Mouse (Mus musculus) layer of hippocampus, adult 11-12 months (tissue): ENCODE measurements around the gene Tnrc6c.
"Not testable (repeated sequence)": the region's sequence is repeated elsewhere in the genome, so short reads cannot be mapped to it uniquely, and the experiment has no call there.

Experiments used
- DNase-seq: peaks from one replicate; pipeline ENCODE4 v3.0.0; 2022; ENCODE audit warnings: low spot score

Tnrc6c gene

GRCm38 (mm10) chr11:117770407-117770806 is 116.3 kb downstream of the Tnrc6c start:
- DNase-seq, result no peak

- no peak for DNase-seq
Observed at GRCm38 (mm10) chr11:117772352-117772751, 118.3 kb downstream of the Tnrc6c start.

- DNase-seq, result no peak
Observed at GRCm38 (mm10) chr11:117774925-117775324, 120.8 kb downstream of the Tnrc6c start.

GRCm38 (mm10) chr11:117775540-117775939 is 121.5 kb downstream of the Tnrc6c start:
- DNase-seq, result no peak

- DNase-seq, result no peak
Observed at GRCm38 (mm10) chr11:117776085-117776792, 122.2 kb downstream of the Tnrc6c start.

GRCm38 (mm10) chr11:117777111-117777510 is 123.0 kb downstream of the Tnrc6c start:
- DNase-seq, result no peak

- no peak for DNase-seq
Observed at GRCm38 (mm10) chr11:117778031-117778430, 123.9 kb downstream of the Tnrc6c start.

DNA sequence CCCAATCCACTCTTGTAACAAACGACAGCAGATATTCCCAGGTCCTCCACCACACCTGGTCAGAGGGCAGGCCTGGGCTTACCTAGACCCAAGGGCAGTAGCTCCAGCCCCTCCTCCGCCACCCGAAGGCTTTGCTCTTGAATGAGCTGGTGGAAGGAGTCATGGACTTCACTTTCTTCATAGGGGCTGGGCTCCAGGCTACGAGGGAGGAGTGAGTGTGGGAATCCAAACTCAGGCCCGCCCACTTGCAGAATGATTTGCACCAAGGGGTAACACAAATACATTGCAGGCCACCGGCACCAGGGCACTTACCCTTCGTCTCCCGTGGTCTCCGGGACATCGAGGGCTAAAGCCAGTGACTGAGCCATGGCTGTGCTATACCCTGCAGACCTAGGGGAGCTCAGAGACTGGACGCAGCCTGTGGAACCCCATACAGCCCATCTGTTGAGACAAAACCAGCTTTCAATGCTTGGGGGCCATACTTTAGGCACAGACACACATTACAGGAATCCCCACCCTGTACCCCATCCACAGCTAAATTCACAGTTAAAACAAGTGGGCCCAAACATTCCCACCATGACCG is 124.9 kb downstream of the Tnrc6c start:
- DNase-seq, result no peak

DNA sequence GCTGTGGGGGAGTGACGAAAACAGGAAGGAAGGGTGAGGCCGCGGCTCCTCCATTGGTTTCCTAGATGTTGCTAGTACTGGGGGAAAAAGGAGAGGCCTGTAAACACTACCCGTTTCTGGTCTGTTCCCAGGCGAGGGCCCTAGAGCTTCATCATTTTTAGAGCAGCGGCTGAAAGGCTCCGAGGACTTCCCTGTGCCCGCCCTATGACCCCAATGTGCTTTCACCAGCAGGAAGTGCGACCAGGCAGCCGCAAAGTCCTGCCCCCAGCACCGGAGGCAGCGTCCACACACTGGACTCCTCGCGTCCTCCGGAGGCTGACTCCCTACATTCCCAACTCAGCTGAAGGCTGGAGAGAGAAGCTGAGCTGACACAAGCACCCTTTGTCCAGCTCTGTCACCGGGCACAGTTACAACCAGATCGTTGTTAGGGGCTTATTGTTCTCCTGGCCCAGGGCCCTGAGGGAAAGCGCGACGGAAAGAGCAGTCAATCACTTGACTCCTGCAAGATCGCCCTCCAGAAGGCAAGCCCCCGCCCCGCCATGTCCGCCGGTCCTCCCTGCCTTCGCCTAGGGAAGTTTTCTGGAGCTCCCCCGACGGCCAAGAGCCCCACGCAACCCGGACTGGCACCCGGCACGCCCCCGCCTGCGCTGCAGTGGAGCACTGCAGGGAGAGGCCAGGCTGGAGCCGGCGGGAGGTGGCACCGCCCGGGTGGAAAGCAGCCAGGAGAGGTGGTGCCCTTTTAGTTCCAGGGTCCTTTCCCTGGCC is 125.5 kb downstream of the Tnrc6c start:
- peak; percentile 68 for DNase-seq

GRCm38 (mm10) chr11:117780199-117780515 is 126.1 kb downstream of the Tnrc6c start:
- DNase-seq, result no peak

GRCm38 (mm10) chr11:117780582-117781111 is 126.6 kb downstream of the Tnrc6c start:
- DNase-seq, result peak; percentile 71

DNA sequence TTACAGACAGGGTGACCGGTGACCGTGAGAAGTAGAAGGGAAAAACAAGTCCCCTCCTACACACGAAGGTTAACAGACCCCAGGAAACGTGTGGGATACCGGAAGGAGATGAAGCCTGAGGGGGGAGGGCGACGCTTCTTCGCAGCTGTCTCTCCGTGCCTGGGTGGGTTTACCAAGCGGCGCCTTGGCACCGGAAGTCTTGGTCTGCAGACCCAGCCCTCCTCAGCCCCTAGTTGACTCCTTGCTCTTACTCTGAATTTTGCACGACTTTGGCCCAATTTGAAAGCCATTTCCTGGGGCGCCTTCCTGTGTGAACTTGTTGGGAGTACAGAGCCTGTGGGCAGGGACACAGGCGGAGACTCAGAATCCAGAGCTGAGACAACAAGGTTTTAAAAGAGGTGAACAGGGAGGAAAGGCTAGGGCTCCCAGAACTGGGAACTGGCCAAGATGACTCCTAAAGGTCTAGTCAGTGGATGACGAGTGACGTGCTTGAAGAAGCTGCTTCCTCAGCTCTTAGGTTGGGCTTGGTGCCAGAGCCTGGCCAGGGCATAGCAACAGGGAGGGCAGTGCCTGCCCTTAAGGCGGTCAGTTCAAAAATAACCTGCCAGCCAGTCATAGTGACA is 127.2 kb downstream of the Tnrc6c start:
- peak; percentile 68 for DNase-seq

GRCm38 (mm10) chr11:117781993-117782704 is 128.1 kb downstream of the Tnrc6c start, which contains the start of the genes Tmc8 and Tmc6:
Tmc8 (plus strand) TSS chr11:117782076.
Tmc6 (minus strand) TSS chr11:117782198.
- no peak for DNase-seq

DNA sequence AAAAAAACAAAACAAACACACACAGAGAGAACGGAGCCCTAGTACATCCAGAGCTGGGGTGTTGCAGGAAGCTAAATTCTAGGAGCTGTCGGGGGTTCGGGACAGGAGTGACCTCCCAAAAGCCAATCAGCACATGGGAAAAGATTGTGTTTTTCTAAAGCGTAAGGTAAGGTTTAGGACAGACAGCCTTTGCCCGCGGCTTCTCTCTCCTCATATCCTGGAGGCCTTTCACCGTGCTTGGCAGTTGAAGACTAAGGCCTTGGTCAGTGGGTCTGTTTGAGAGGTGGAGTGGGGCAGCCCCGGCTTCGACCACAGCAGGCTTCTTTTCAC is 128.6 kb downstream of the Tnrc6c start:
- no peak for DNase-seq

DNA sequence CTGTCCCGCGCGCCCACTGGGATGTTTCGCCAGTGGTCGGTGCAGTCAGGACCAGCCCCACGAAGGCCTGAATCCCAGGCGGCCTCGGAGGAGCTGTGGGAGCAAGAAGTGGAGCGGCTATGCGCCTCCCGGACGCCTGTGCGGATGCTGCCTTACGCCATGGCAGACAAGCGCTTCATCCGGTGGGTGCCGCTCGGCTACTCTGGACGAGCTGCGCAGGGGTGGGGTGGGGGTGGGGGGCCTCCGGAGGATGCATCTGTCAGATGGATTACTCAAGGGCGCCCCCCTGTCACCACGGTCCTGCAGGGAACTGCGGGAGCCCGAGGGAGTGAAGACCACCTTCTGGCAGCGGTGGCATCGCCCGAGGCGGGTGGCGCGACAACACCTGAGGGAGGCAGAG is 129.0 kb downstream of the Tnrc6c start:
- peak; percentile 61 for DNase-seq

DNA sequence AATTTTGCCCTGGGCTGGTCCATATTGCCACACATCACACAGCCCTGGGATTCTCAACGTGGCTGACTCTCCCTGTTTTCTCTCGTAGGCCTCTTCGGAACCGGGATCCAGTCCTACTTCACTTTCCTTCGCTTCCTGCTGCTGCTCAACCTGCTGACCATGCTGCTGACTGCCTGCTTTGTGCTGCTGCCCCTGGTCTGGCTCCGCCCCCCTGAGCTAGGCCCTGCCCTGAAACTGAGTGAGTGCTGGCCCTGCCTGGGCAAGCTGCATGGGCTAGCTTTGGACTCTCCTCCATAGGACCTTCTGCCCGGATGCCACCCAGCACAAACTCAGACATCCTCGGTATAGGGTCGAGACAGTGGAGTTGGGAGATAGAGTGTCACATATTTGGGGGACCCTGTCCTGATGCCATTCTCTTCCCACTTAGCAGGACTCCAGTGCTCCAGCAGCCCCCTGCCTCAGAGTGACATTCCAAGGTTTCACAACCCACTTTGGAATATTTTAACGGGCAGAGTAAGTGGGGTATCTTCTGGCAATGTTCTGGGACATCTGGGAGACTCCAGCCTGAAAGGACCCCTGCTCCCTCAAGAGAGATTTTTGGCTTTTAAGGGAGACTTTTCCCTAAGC is 129.7 kb downstream of the Tnrc6c start:
- DNase-seq, result no peak

GRCm38 (mm10) chr11:117786294-117786693 is 132.2 kb downstream of the Tnrc6c start:
- DNase-seq, result peak; percentile 77

GRCm38 (mm10) chr11:117788481-117788880 is 134.4 kb downstream of the Tnrc6c start:
- not testable (repeated sequence) for DNase-seq

- peak; percentile 78 for DNase-seq
Observed at GRCm38 (mm10) chr11:117790286-117790685, 136.2 kb downstream of the Tnrc6c start.

- DNase-seq, result no peak
Observed at GRCm38 (mm10) chr11:117790703-117791440, 136.8 kb downstream of the Tnrc6c start.

DNA sequence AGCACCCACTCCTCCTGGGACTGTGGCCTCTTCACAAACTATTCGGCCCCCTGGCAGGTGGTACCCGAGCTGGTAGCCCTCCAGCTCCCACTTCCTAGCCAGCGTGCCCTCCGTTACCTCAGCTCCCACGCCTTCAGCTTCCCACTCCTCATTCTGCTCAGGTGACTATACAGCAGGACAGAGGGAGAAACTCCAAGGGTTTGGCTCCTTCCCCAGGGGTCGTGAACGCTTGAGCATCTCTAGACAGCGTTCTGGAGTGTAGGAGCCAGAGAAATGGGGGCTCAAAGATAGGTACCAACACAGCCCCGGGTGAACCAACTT is 137.3 kb downstream of the Tnrc6c start:
- DNase-seq, result no peak
